Mouse (Mus musculus) megakaryocyte, embryonic 14.5 days (primary cell): ENCODE results near the gene Olfml1.

ENCODE experiments used
- FLI1 ChIP-seq: IDR thresholded peaks from 2 replicates; pipeline ENCODE4 v1.6.1; 2012; ENCODE audit warnings: low read length, inconsistent platforms, mixed read lengths
- GATA1 ChIP-seq: IDR thresholded peaks from 3 replicates; pipeline ENCODE4 v1.6.1; 2012; ENCODE audit warnings: mixed read lengths, low read length, inconsistent platforms, borderline replicate concordance

DNA sequence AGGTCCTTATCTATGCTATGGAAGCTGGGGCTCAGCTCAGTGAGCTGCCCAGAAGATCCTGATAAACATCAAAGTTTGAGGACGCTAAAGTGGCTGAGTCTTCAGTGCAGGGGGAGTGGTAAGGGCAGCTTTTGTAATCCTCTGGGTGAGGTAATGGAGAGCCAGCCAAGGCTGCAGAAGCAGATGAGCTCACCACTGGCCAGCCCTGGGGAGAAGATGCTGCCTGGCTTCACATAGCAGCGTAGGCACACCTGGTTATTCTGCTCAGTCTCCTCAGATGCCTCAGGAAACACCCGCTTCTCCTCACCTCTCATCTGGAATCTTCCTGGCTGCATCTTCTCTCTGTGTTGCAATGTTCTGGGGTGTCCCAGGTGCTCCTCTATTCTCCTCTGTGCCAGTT is 57.2 kb downstream of the Olfml1 start:
- TF ChIP-seq FLI1 (no peak), GATA1 (no peak)
